Mouse (Mus musculus) liver, postnatal 0 days (tissue): ENCODE results near the gene Ifi27l2a.
"Not testable (repeated sequence)": the region's sequence is repeated elsewhere in the genome, so short reads cannot be mapped to it uniquely, and the experiment has no call there.

Source experiments
- CTCF ChIP-seq: sonication (generic); IDR thresholded peaks from 2 replicates; pipeline ENCODE4 v1.5.1; 2016; ENCODE audit warnings: antibody characterized with exemption, low read depth
- EP300 ChIP-seq: IDR thresholded peaks from 2 replicates; pipeline ENCODE4 v1.6.1; 2016; ENCODE audit warnings: antibody characterized with exemption, low read depth, mild to moderate bottlenecking

DNA sequence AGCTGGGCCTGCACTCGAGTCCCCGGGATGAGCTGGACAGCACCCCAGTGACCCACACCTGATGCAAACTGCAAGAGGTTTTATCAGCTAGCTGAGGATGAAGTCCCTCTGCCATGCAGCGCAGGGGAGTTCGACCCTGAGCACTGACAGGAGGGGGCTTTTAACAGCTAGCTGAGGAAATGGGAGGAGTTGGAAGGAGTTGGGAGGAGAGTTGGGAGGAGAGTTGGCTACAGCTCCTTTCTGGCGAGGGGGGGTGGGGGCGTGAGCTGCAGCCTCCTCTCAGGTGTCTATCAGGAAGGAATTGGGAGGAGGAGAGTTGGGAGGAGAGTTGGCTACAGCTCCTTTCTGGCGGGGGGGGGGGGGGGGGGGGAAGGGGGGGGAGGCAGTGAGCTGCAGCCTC is 781 bp upstream of the Ifi27l2a start:
- TF ChIP-seq CTCF, EP300: not testable (repeated sequence)
